Mouse (Mus musculus) lung, embryonic 14.5 days (tissue): ENCODE results near the gene Pacrg. TPM values are rescaled to one million over a fixed set of nuclear protein-coding genes. Genes with fewer than 3 reads are reported as not detected.

Experiments used
- ATAC-seq: fragments of 200-750 bp; cut with Nextera tagmentation; 2 replicates; pipeline ENCODE4 v1.8.0; 2017; ENCODE audit warnings: mild to moderate bottlenecking, moderate TSS enrichment, moderate library complexity; ENCODE audit not compliant: insufficient read depth
- DNase-seq: peaks from one replicate; pipeline ENCODE4 v3.0.0-alpha.2; 2015
- H3K27ac ChIP-seq: fragments of 300-500 bp; sonication (generic); 2 replicates; pipeline ENCODE4 v1.5.1; 2014; ENCODE audit warnings: low read depth, mild to moderate bottlenecking, moderate library complexity
- H3K27me3 ChIP-seq: fragments of 300-500 bp; sonication (generic); 2 replicates; pipeline ENCODE4 v1.6.1; 2014; ENCODE audit warnings: low read length, control low read depth; ENCODE audit not compliant: insufficient read depth
- H3K36me3 ChIP-seq: fragments of 300-500 bp; sonication (generic); 2 replicates; pipeline ENCODE4 v1.6.1; 2014; ENCODE audit warnings: control low read depth; ENCODE audit not compliant: insufficient read depth
- H3K4me1 ChIP-seq: fragments of 300-500 bp; sonication (generic); 2 replicates; pipeline ENCODE4 v1.6.1; 2014; ENCODE audit warnings: antibody characterized with exemption, control low read depth; ENCODE audit not compliant: insufficient read depth
- H3K4me2 ChIP-seq: fragments of 300-500 bp; sonication (generic); 2 replicates; pipeline ENCODE4 v1.6.1; 2014; ENCODE audit warnings: mild to moderate bottlenecking
- H3K4me3 ChIP-seq: fragments of 300-500 bp; sonication (generic); 2 replicates; pipeline ENCODE4 v1.5.1; 2014; ENCODE audit warnings: low read depth, low read length
- H3K9ac ChIP-seq: fragments of 300-500 bp; sonication (generic); 2 replicates; pipeline ENCODE4 v1.6.1; 2014
- H3K9me3 ChIP-seq: fragments of 300-500 bp; sonication (generic); 2 replicates; pipeline ENCODE4 v1.6.1; 2016; ENCODE audit warnings: low read depth, low read length, control low read depth
- CTCF ChIP-seq: IDR thresholded peaks from 2 replicates; pipeline ENCODE4 v1.5.1; 2016; ENCODE audit warnings: antibody characterized with exemption, low read depth
- WGBS: fragments of 180-500 bp; shearing (Covaris S2); extraction: QIAGEN DNeasy Blood & Tissue Kit; methylation state at CpG from one replicate; pipeline ENCODE4 v1.1.7; 2014; 5-methylcytosine and 5-hydroxymethylcytosine counted together
- polyA plus RNA-seq: library from polyadenylated mRNA; unstranded; fragments of >200 nt; fragmentation: Nextera tagmentation; extraction: Ambion mirVana; gene quantifications from 2 replicates; pipeline ENCODE4 v1.2.1, GENCODE M21; 2014

The Pacrg gene
- polyA plus RNA-seq, 1 experiment from 2014 or later = 2.2 TPM

DNA sequence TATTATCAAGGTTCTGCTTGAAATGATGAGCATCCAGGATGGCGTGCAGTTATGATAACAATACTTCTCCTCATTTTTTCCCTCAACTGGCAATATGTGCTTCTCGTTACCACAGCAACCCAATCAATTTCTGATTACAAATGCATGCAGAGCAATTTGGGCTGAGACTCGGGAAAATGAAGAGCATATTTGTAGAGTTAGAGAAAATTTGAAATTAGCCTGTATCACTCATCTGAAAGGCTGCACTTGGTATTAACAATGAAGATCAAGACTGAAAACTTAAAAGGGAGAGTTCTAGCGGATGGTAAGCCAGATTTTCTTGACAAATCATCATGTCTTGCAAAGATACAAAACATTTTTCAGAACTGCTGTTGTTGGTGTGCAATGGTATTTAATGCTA is 21.1 kb downstream of the Pacrg start:
- ATAC-seq = no peak
- no peak for DNase-seq
- WGBS = 68% methylated on average over 4 of the region's 4 CpGs

DNA sequence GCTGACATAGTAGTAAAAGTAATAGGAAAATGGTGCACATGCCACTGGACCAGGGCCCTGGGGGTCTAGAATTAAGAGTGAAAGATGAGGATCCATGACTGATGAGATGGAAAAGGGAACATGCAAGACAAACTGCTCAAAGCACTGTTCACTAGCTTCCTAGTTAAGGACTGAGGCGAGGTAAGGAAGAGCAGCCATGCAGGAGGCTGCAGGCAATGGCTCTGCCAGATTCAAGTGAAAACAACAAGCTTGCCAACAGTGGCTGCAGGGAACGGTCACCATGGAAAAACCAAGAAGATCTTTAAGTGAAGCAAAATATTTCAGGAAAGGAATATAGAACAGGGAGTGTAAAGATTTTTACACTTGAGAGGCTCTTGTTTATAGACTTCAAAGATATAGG is 31.5 kb downstream of the Pacrg start:
- Histone ChIP-seq H3K27ac (no peak overlapping the region), H3K4me2 (no peak overlapping the region), H3K36me3 (no peaks in the 10 kb centered on the region), H3K27me3 (no peaks in the 10 kb centered on the region), H3K4me3 (no peak overlapping the region), H3K9me3 (no peaks in the 10 kb centered on the region), H3K4me1 (no peaks in the 10 kb centered on the region), H3K9ac (no peak overlapping the region)
- WGBS = 63% methylated on average over 2 of the region's 2 CpGs
- no peak for DNase-seq
- no peak for ATAC-seq
- TF ChIP-seq CTCF = no peak

More for the DNA sequence above, 21.1 kb downstream of the Pacrg start:
- Histone ChIP-seq H3K4me1 (no peaks in the 10 kb centered on the region), H3K9ac (no peak overlapping the region), H3K27ac (no peak overlapping the region), H3K36me3 (no peaks in the 10 kb centered on the region), H3K27me3 (no peaks in the 10 kb centered on the region), H3K4me3 (no peak overlapping the region), H3K4me2 (no peak overlapping the region), H3K9me3 (no peaks in the 10 kb centered on the region)
- no peak for TF ChIP-seq CTCF

DNA sequence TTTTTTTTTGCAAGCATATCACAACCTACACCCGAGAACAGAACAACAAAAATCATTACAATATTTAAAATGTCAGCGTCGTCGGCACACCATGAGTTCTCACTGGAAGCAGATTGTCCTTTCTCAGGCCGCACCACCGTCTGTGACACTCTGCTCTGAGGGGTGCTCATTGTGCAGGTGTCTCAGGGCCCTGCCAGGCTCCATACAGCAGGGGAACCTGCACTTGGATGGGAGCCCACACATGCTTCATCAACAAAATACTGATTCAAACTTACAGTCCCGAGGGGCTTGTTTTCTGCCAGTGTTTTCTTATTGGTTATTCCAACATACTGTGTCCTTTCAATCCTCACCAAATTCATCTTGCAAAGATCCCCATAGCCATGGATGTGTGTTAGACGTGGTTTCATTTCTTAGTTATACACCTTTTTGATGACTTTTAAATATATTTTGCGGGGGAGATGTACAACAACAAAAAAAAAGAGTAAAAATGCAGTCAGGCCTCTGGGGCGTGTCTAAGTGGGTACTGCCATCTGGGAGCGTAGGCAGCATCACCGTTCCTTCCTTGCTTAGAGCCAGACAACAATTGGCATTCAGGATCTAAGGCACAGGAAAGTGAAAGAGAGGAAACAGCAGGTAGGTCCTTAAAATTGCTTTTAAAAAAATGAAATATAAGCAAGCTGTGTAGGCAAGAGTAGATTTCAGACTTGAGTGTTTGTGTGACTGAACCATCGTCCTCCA is 32.7 kb downstream of the Pacrg start:
- Histone ChIP-seq H3K4me1 (no peaks in the 10 kb centered on the region), H3K4me2 (no peak overlapping the region), H3K36me3 (no peaks in the 10 kb centered on the region), H3K4me3 (no peak overlapping the region), H3K9me3 (no peaks in the 10 kb centered on the region), H3K27ac (no peak overlapping the region), H3K9ac (no peak overlapping the region), H3K27me3 (no peaks in the 10 kb centered on the region)
- ATAC-seq (no peak), DNase-seq (no peak)
- 77% methylated on average over 13 of the region's 13 CpGs for WGBS
- no peak for TF ChIP-seq CTCF

- no peak overlapping the region for H3K4me2 ChIP-seq
- H3K9ac ChIP-seq = no peak overlapping the region
- no peak for TF ChIP-seq CTCF
- DNase-seq = no peak
- no peaks in the 10 kb centered on the region for H3K36me3 ChIP-seq
- 73% methylated on average over 4 of the region's 4 CpGs for whole genome bisulfite sequencing
- no peak for ATAC-seq
- H3K27me3 ChIP-seq = no peaks in the 10 kb centered on the region
- H3K4me1 ChIP-seq = no peaks in the 10 kb centered on the region
- no peaks in the 10 kb centered on the region for H3K9me3 ChIP-seq
- no peak overlapping the region for H3K27ac ChIP-seq
- no peak overlapping the region for H3K4me3 ChIP-seq
Observed at GRCm38 (mm10) chr17:10806692-10807091, 33.4 kb downstream of the Pacrg start.

DNA sequence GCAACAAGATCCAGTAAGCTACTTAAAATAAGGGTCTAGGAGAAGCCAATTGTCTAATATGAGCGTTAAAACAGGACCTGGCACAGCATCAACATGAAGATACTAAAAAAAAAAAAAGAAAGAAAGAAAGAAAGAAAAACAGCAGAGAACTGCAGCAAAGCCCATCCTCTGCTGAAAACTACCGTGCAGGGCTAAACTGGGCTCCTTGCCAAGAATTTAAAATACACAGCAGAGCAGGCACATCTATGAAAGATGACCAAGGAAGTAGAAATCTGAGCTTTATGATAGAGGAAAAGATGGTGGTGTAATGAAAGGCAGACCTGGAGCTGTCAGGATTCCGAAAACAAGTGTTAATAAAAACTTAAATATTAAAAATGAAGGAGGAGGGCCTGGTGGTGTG is 48.5 kb downstream of the Pacrg start:
- peak; percentile 87 for DNase-seq
- Histone ChIP-seq H3K4me1 (peaks cover 4% of the 10 kb centered on the region; the same call in 1 of the 2 replicates), H3K27ac (no peak overlapping the region), H3K4me2 (no peak overlapping the region), H3K9ac (no peak overlapping the region), H3K9me3 (no peaks in the 10 kb centered on the region), H3K4me3 (no peak overlapping the region), H3K36me3 (no peaks in the 10 kb centered on the region), H3K27me3 (no peaks in the 10 kb centered on the region)
- WGBS = 10% methylated on average over 3 of the region's 3 CpGs
- no peak for TF ChIP-seq CTCF
- no peak for ATAC-seq

GRCm38 (mm10) chr17:10784401-10784920 is 55.6 kb downstream of the Pacrg start:
- 68% methylated on average over 4 of the region's 4 CpGs for WGBS

DNA sequence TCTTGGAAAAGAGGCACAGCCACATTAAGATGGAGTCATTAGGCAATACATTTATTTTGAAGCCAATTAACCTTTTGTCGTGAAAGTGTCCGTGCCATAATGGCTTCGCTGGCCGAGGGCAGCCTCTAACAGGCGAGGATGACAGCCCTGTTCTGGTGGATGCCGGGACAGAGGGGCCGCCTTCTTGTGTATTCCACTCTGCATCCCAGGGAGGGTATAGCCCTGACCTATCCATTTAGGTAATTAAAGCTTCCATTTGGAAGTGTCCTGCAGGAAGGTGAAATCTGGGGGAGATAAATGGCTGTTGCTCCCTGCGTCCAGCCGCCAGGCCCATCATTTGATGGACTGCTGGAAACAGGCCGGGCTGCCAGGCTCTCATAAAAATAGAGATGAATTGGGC is 63.6 kb downstream of the Pacrg start:
- no peak for TF ChIP-seq CTCF
- H3K4me2 ChIP-seq = no peak overlapping the region

More at GRCm38 (mm10) chr17:10784401-10784920, 55.6 kb downstream of the Pacrg start:
- ATAC-seq = no peak
- Histone ChIP-seq H3K4me2 (no peak overlapping the region), H3K27me3 (no peaks in the 10 kb centered on the region), H3K27ac (no peak overlapping the region), H3K36me3 (no peaks in the 10 kb centered on the region), H3K9ac (no peak overlapping the region), H3K4me3 (no peak overlapping the region), H3K4me1 (no peaks in the 10 kb centered on the region), H3K9me3 (no peaks in the 10 kb centered on the region)
- no peak for TF ChIP-seq CTCF
- DNase-seq = no peak

More for the DNA sequence above, 63.6 kb downstream of the Pacrg start:
- no peaks in the 10 kb centered on the region for H3K9me3 ChIP-seq
- no peaks in the 10 kb centered on the region for H3K36me3 ChIP-seq
- WGBS = 23% methylated on average over 10 of the region's 10 CpGs
- ATAC-seq (no peak), DNase-seq (no peak)
- H3K9ac ChIP-seq = no peak overlapping the region
- no peak overlapping the region for H3K27ac ChIP-seq
- no peak overlapping the region for H3K4me3 ChIP-seq
- H3K27me3 ChIP-seq = no peaks in the 10 kb centered on the region
- H3K4me1 ChIP-seq = peaks cover 7% of the 10 kb centered on the region
